Mouse (Mus musculus): Measurements from ENCODE around the gene Raph1.

Gene Raph1

DNA sequence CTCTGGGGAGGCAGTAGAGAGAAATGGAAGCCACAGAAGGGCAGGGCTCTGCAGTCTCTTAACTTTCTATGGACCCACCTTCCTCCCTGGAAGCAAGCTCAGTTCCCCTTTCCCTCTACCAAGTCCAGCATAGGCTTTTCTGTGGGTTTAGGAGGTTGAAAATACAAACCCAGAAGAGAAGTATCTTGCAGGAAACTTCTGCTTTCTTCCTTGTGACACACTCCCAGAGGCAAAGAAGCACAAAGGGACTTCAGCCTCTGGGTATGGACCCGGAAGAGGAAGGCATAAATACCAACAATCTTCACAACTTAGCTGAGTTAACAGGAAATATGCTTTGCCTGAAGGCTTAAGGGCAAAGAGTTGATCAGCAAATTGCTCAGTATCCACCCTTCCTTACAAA, 13.0 kb upstream of the Raph1 start:
- DNase-seq (ENCODE audit: low read depth, low spot score): peak; percentile 4
- Histone ChIP-seq H3K36me3 (ENCODE audit: control insufficient read depth, insufficient read depth, low read length, poor library complexity, severe bottlenecking) (no peaks in the 10 kb centered on the region), H3K27me3 (ENCODE audit: control insufficient read depth, insufficient read depth, low read length, poor library complexity, severe bottlenecking) (no peaks in the 10 kb centered on the region)

- no peaks in the 10 kb centered on the region for H3K36me3 ChIP-seq (ENCODE audit: control insufficient read depth, insufficient read depth, low read length, poor library complexity, severe bottlenecking)
- no peak for DNase-seq (ENCODE audit: low read depth, low spot score)
- no peaks in the 10 kb centered on the region for H3K27me3 ChIP-seq (ENCODE audit: control insufficient read depth, insufficient read depth, low read length, poor library complexity, severe bottlenecking)
Measured at GRCm38 (mm10) chr1:60572699-60573098, 5.8 kb upstream of the Raph1 start.

- no peak for DNase-seq (ENCODE audit: low read depth, low spot score)
- Histone ChIP-seq H3K27me3 (ENCODE audit: control insufficient read depth, insufficient read depth, low read length, poor library complexity, severe bottlenecking) (peaks cover 4% of the 10 kb centered on the region), H3K36me3 (ENCODE audit: control insufficient read depth, insufficient read depth, low read length, poor library complexity, severe bottlenecking) (no peaks in the 10 kb centered on the region)
Measured at GRCm38 (mm10) chr1:60569741-60570140, 2.8 kb upstream of the Raph1 start.

DNA sequence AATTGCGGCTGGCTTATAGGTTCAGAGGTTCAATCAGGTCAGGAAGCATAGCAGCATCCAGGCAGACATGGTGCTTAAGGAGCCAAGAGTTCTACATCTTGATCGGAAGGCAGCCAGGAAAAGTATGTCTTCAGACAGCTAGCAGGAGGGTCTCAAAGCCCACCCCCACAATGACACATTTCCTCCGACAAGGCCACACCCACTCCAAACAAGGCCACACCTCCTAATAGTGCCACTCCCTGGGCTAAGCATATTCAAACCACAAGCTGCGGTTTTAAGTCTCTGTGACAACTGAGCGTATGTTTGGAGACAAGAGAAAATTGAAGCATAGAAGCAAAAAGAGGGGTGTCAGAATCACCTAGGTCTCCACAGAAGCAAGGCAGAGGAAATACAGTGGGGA, 2.3 kb upstream of the Raph1 start:
- H3K36me3 ChIP-seq (ENCODE audit: control insufficient read depth, insufficient read depth, low read length, poor library complexity, severe bottlenecking): no peaks in the 10 kb centered on the region
- peaks cover 4% of the 10 kb centered on the region for H3K27me3 ChIP-seq (ENCODE audit: control insufficient read depth, insufficient read depth, low read length, poor library complexity, severe bottlenecking)
- DNase-seq (ENCODE audit: low read depth, low spot score): no peak

DNA sequence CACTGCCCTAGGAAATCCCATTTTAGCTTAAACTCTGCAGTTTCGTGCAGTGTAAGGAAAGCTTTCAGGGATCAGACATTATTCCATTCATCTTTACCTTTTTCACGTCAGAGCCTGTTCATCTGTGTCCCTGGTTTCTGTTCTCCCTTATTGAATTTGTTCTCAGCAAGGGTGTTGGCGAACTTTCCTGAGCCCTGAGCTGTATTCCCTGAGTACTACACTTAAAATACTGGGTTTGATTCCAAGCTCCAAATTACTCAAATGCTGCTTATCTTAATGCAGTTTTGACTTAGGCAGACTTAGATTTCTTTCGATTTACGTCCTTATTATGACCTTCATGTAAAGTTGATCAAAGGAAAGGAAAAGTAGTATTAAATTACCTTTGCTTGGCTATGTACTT, 417 bp upstream of the Raph1 start:
- DNase-seq (ENCODE audit: low read depth, low spot score): no peak
- peaks cover 4% of the 10 kb centered on the region for H3K27me3 ChIP-seq (ENCODE audit: control insufficient read depth, insufficient read depth, low read length, poor library complexity, severe bottlenecking)
- H3K36me3 ChIP-seq (ENCODE audit: control insufficient read depth, insufficient read depth, low read length, poor library complexity, severe bottlenecking): no peaks in the 10 kb centered on the region

DNA sequence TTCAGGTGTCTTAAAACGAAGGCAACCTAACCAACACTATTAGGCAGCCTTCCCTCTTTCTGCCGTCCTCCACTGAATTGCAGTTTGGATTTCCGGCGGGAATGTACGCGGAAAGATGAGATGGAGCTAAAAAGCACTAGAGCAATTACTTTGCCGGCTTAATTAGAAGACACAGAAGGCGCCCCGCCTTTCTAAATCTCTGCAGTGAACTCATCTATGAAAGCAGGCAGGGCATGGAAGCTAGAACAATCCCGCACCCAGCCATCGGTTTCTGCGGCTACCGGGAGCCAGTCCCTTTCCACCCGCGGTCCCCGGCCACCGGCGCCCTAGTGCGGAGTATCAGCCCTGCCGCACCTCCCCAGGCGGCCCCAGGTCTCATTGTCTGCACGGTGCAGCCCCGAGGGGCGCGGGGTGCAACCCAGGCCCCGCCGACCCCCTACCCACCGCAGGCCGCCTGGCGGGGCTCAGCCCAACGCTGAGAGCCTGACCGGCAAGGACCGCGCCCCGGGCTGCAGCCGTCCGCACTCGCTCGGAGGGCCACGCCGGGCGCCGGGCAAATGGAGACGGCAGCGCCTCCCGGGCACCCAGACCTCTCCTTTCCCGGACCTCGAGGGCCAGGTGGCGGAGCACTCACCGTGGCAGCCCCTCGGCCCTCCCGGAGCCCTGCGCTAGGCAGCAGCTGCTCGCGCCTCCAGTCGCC, 823 bp downstream of the Raph1 start:
- no peaks in the 10 kb centered on the region for H3K36me3 ChIP-seq (ENCODE audit: control insufficient read depth, insufficient read depth, low read length, poor library complexity, severe bottlenecking)
- peaks cover 4% of the 10 kb centered on the region for H3K27me3 ChIP-seq (ENCODE audit: control insufficient read depth, insufficient read depth, low read length, poor library complexity, severe bottlenecking)
- peak; percentile 2 for DNase-seq (ENCODE audit: low read depth, low spot score)

- DNase-seq (ENCODE audit: low read depth, low spot score): peak; percentile 38
- H3K27me3 ChIP-seq (ENCODE audit: control insufficient read depth, insufficient read depth, low read length, poor library complexity, severe bottlenecking): peaks cover 4% of the 10 kb centered on the region
Measured at GRCm38 (mm10) chr1:60565270-60565920, 1.5 kb downstream of the Raph1 start.

DNA sequence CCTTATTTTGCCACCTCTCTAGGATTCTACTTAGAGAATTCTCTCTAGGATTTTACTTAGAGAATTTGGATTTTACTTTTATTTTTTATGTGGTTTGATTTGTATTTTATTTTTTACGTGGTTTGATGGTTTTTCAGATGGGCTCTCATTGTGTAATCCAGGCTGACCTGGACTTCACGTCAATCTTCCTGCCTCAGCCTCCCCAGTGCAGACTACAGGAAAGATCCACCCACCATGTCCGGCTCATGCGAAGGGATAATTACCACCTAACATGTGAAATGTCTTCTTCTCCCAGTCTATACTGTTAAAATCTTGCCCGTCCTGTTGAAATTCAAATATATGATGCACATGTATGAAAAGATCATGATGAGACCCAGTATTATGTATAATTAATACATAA, 2.2 kb downstream of the Raph1 start:
- Histone ChIP-seq H3K36me3 (ENCODE audit: control insufficient read depth, insufficient read depth, low read length, poor library complexity, severe bottlenecking) (no peaks in the 10 kb centered on the region), H3K27me3 (ENCODE audit: control insufficient read depth, insufficient read depth, low read length, poor library complexity, severe bottlenecking) (peaks cover 4% of the 10 kb centered on the region)
- no peak for DNase-seq (ENCODE audit: low read depth, low spot score)

More at GRCm38 (mm10) chr1:60565270-60565920, 1.5 kb downstream of the Raph1 start:
- no peaks in the 10 kb centered on the region for H3K36me3 ChIP-seq (ENCODE audit: control insufficient read depth, insufficient read depth, low read length, poor library complexity, severe bottlenecking)

- Histone ChIP-seq H3K27me3 (ENCODE audit: control insufficient read depth, insufficient read depth, low read length, poor library complexity, severe bottlenecking) (peaks cover 4% of the 10 kb centered on the region), H3K36me3 (ENCODE audit: control insufficient read depth, insufficient read depth, low read length, poor library complexity, severe bottlenecking) (no peaks in the 10 kb centered on the region)
- DNase-seq (ENCODE audit: low read depth, low spot score): no peak
Measured at GRCm38 (mm10) chr1:60563021-60563420, 3.9 kb downstream of the Raph1 start.

- H3K36me3 ChIP-seq (ENCODE audit: control insufficient read depth, insufficient read depth, low read length, poor library complexity, severe bottlenecking): no peaks in the 10 kb centered on the region
- H3K27me3 ChIP-seq (ENCODE audit: control insufficient read depth, insufficient read depth, low read length, poor library complexity, severe bottlenecking): no peaks in the 10 kb centered on the region
- no peak for DNase-seq (ENCODE audit: low read depth, low spot score)
Measured at GRCm38 (mm10) chr1:60543681-60544080, 23.2 kb downstream of the Raph1 start.

DNA sequence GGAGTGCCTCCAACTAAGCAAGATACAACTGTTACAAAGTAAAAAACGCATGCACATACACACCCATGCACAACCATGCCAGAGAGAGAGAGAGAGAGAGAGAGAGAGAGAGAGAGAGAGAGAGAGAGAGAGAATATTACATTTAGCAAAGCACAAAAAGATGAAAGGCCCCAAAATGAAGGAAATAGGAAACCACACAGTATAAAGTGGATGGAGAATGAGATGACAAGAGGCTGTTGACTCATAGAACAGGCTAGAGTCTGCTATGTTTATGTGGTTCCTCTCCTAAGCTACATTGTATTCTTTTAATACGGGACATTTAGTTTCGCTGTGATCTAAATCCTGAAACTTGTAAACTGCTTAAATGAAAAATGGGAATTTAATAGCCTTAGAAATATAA, 27.6 kb downstream of the Raph1 start:
- DNase-seq (ENCODE audit: low read depth, low spot score): no peak
- Histone ChIP-seq H3K36me3 (ENCODE audit: control insufficient read depth, insufficient read depth, low read length, poor library complexity, severe bottlenecking) (no peaks in the 10 kb centered on the region), H3K27me3 (ENCODE audit: control insufficient read depth, insufficient read depth, low read length, poor library complexity, severe bottlenecking) (no peaks in the 10 kb centered on the region)

DNA sequence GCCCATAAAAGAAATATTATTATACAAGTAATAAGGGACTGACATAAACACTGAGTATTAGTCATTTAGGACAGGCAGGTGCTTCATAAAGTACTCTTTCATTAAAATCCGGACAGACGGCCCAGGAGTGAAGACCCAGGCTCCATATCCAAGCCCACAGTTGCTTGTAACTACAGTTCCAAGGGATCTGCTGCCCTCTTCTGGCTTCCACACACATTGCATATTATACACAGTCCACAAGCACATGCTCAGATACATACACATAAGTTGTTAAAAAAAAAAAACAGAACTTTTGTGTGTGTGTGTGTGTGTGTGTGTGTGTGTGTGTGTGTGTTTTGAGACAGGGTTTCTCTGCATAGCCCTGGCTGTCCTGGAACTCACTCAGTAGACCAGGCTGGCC, 32.0 kb downstream of the Raph1 start:
- Histone ChIP-seq H3K36me3 (ENCODE audit: control insufficient read depth, insufficient read depth, low read length, poor library complexity, severe bottlenecking) (no peaks in the 10 kb centered on the region), H3K27me3 (ENCODE audit: control insufficient read depth, insufficient read depth, low read length, poor library complexity, severe bottlenecking) (no peaks in the 10 kb centered on the region)
- DNase-seq (ENCODE audit: low read depth, low spot score): peak; percentile 51

DNA sequence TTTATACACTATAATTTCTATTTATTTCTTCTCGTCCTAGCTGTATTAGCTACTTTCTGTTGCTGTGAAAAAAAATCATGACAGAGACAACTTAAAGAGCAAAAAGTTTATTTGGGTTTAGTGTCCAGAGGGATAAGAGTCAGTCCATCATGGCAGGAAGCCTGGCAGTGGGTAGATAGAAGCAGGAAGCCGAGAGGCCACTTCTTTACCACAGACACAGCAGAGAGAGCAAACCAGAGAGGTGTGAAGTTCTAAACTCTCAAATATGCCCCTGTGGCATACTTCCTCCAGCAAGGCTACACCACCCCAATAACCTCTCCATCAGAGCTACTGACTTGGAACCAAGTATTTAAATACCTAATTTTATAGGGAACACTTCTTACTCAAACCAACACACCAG, 36.3 kb downstream of the Raph1 start:
- Histone ChIP-seq H3K36me3 (ENCODE audit: control insufficient read depth, insufficient read depth, low read length, poor library complexity, severe bottlenecking) (no peaks in the 10 kb centered on the region), H3K27me3 (ENCODE audit: control insufficient read depth, insufficient read depth, low read length, poor library complexity, severe bottlenecking) (no peaks in the 10 kb centered on the region)
- no peak for DNase-seq (ENCODE audit: low read depth, low spot score)

GRCm38 (mm10) chr1:60530107-60530506, 36.8 kb downstream of the Raph1 start:
- no peak for DNase-seq (ENCODE audit: low read depth, low spot score)
- H3K36me3 ChIP-seq (ENCODE audit: control insufficient read depth, insufficient read depth, low read length, poor library complexity, severe bottlenecking): no peaks in the 10 kb centered on the region

DNA sequence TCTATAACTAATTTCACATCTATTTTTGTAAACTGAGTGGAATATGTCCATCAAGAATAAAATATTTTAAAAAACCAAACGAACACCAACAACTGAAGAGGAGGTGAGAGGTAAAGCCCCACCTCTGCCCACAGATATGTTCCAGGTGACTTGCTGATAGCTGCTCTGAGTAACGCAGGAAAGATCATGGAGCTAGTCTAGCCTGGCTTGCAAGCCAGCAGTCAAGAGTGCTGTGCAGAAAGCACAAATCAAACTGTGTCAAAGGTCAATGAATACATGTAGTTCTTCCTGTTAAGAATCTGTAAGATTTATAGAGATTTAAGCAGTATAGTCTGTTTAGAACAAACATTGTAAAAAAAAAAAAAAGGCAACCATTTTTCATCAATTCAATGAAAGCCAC, 56.3 kb downstream of the Raph1 start:
- H3K27me3 ChIP-seq (ENCODE audit: control insufficient read depth, insufficient read depth, low read length, poor library complexity, severe bottlenecking): no peaks in the 10 kb centered on the region
- H3K36me3 ChIP-seq (ENCODE audit: control insufficient read depth, insufficient read depth, low read length, poor library complexity, severe bottlenecking): no peaks in the 10 kb centered on the region
- DNase-seq (ENCODE audit: low read depth, low spot score): no peak

More at GRCm38 (mm10) chr1:60530107-60530506, 36.8 kb downstream of the Raph1 start:
- no peaks in the 10 kb centered on the region for H3K27me3 ChIP-seq (ENCODE audit: control insufficient read depth, insufficient read depth, low read length, poor library complexity, severe bottlenecking)

Data from splenic B cell, adult 2 months (primary cell).